Mouse (Mus musculus) liver, embryonic 13.5 days (tissue): ENCODE results near the gene Fam24a. TPM values are rescaled to one million over a fixed set of nuclear protein-coding genes. Genes with fewer than 3 reads are reported as not detected.

Experiments used
- ATAC-seq: fragments of 200-750 bp; cut with Nextera tagmentation; 2 replicates; pipeline ENCODE4 v1.8.0; 2017; ENCODE audit warnings: low read depth, mild to moderate bottlenecking, moderate number of reproducible peaks, moderate library complexity
- DNase-seq: peaks from one replicate; pipeline ENCODE4 v3.0.0; 2022
- H3K27ac ChIP-seq: fragments of 300-500 bp; sonication (generic); 2 replicates; pipeline ENCODE4 v1.5.1; 2015; ENCODE audit warnings: moderate library complexity, mild to moderate bottlenecking, inconsistent platforms
- H3K27me3 ChIP-seq: fragments of 300-500 bp; sonication (generic); 2 replicates; pipeline ENCODE4 v1.6.1; 2015; ENCODE audit warnings: mild to moderate bottlenecking, inconsistent platforms
- H3K36me3 ChIP-seq: fragments of 300-500 bp; sonication (generic); 2 replicates; pipeline ENCODE4 v1.6.1; 2015; ENCODE audit warnings: mild to moderate bottlenecking, inconsistent platforms
- H3K4me1 ChIP-seq: fragments of 300-500 bp; sonication (generic); replicated peaks from 2 replicates; pipeline ENCODE4 v1.6.1; 2015; ENCODE audit warnings: inconsistent platforms
- H3K4me2 ChIP-seq: fragments of 300-500 bp; sonication (generic); 2 replicates; pipeline ENCODE4 v1.6.1; 2015; ENCODE audit warnings: inconsistent platforms, mild to moderate bottlenecking, moderate library complexity
- H3K4me3 ChIP-seq: fragments of 300-500 bp; sonication (generic); replicated peaks from 2 replicates; pipeline ENCODE4 v1.5.1; 2015; ENCODE audit warnings: mild to moderate bottlenecking, inconsistent platforms
- H3K9ac ChIP-seq: fragments of 300-500 bp; sonication (generic); 2 replicates; pipeline ENCODE4 v1.6.1; 2015; ENCODE audit warnings: mild to moderate bottlenecking, inconsistent platforms
- H3K9me3 ChIP-seq: fragments of 300-500 bp; sonication (generic); replicated peaks from 2 replicates; pipeline ENCODE4 v1.6.1; 2016; ENCODE audit warnings: inconsistent platforms
- WGBS: fragments of 180-500 bp; shearing (Covaris S2); methylation state at CpG from one replicate; pipeline ENCODE4 v1.1.7; 2015; ENCODE audit not compliant: insufficient replicate concordance; 5-methylcytosine and 5-hydroxymethylcytosine counted together
- polyA plus RNA-seq: library from polyadenylated mRNA; unstranded; fragments of >200 nt; fragmentation: Nextera tagmentation; extraction: Ambion mirVana; gene quantifications from 2 replicates; pipeline ENCODE4 v1.2.1, GENCODE M21; 2015

The Fam24a gene
- polyA plus RNA-seq, 1 experiment from 2014 or later = not detected

GRCm38 (mm10) chr7:131345856-131346541, 12.3 kb downstream of the Fam24a start:
- H3K36me3 ChIP-seq = peaks cover 78% of the 10 kb centered on the region
- ATAC-seq (no peak), DNase-seq (no peak)
- no peaks in the 10 kb centered on the region for H3K9me3 ChIP-seq
- H3K4me3 ChIP-seq = no peak overlapping the region
- 82% methylated on average over 7 of the region's 7 CpGs for WGBS
- no peak overlapping the region for H3K4me2 ChIP-seq
- H3K9ac ChIP-seq = no peak overlapping the region
- H3K4me1 ChIP-seq = no peaks in the 10 kb centered on the region
- H3K27ac ChIP-seq = no peak overlapping the region
- no peaks in the 10 kb centered on the region for H3K27me3 ChIP-seq

- H3K4me3 ChIP-seq = no peak overlapping the region
- H3K9me3 ChIP-seq = no peaks in the 10 kb centered on the region
- H3K27me3 ChIP-seq = no peaks in the 10 kb centered on the region
- no peak overlapping the region for H3K9ac ChIP-seq
- no peak overlapping the region for H3K27ac ChIP-seq
- peaks cover 62% of the 10 kb centered on the region for H3K36me3 ChIP-seq
- ATAC-seq (no peak), DNase-seq (no peak)
- peaks cover 3% of the 10 kb centered on the region for H3K4me1 ChIP-seq
- no peak overlapping the region for H3K4me2 ChIP-seq
- 90% methylated on average over 13 of the region's 13 CpGs for WGBS
Observed at GRCm38 (mm10) chr7:131356105-131356504, 22.4 kb downstream of the Fam24a start.

- H3K4me1 ChIP-seq = peaks cover 24% of the 10 kb centered on the region
- WGBS = under 1% methylated on average over 34 of the region's 35 CpGs
- H3K4me2 ChIP-seq = peak overlapping the region; percentile 96
- H3K27ac ChIP-seq = peak overlapping the region; percentile 92
- peak overlapping the region; percentile 97 for H3K9ac ChIP-seq
- 0 out of 2 replicates have a peak, but pooled peaks cover 4% of the 10 kb centered on the region for H3K27me3 ChIP-seq
- H3K9me3 ChIP-seq = no peaks in the 10 kb centered on the region
- DNase-seq = no peak
- peak overlapping the region; percentile 93 for H3K4me3 ChIP-seq
- peaks cover 27% of the 10 kb centered on the region for H3K36me3 ChIP-seq
- ATAC-seq = peak; percentile 62
Observed at GRCm38 (mm10) chr7:131362269-131362614, 28.6 kb downstream of the Fam24a start.

- H3K27ac ChIP-seq = peak within 1 kb of the TSS; percentile 92
- WGBS = under 1% methylated on average over 55 of the region's 55 CpGs
- peaks cover 23% of the 10 kb centered on the region for H3K36me3 ChIP-seq
- peak; percentile 94 for ATAC-seq
- H3K4me1 ChIP-seq = peaks cover 24% of the 10 kb centered on the region
- H3K9ac ChIP-seq = peak within 1 kb of the TSS; percentile 97
- H3K27me3 ChIP-seq = 0 out of 2 replicates have a peak, but pooled peaks cover 5% of the 10 kb centered on the region
- H3K4me2 ChIP-seq = peak within 1 kb of the TSS; percentile 96
- H3K4me3 ChIP-seq = peak within 1 kb of the TSS; percentile 93
- H3K9me3 ChIP-seq = no peaks in the 10 kb centered on the region
- peak; percentile 82 for DNase-seq
Observed at GRCm38 (mm10) chr7:131362615-131363300, 29.1 kb downstream of the Fam24a start, which contains the start of gene 2310057M21Rik. Gene 2310057M21Rik (minus strand): TSS chr7:131362759.

DNA sequence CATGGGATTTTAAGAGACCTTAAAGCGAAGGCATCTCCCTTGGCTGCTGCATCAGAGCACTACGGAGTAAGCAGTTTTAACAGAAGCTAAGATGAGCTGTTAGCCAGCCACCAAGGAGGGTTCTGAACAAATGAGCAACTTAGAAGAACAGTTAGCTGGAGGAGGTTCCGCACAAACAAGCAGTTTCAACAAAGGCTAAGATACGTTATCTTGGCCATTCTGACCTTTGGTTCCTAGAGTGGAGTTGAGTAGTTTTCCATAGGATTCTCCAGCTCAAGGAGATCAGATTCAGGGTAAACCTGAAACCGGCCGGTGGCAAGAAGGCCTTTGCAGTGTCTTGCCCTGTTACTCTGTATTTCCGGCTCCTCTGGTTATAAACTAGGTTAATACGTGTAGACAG, 30.5 kb downstream of the Fam24a start:
- no peaks in the 10 kb centered on the region for H3K9me3 ChIP-seq
- peaks cover 24% of the 10 kb centered on the region for H3K4me1 ChIP-seq
- no peak overlapping the region for H3K4me3 ChIP-seq
- 0 out of 2 replicates have a peak, but pooled peaks cover 5% of the 10 kb centered on the region for H3K27me3 ChIP-seq
- H3K36me3 ChIP-seq = peaks cover 9% of the 10 kb centered on the region
- H3K9ac ChIP-seq = no peak overlapping the region
- ATAC-seq (no peak), DNase-seq (no peak)
- no peak overlapping the region for H3K4me2 ChIP-seq
- H3K27ac ChIP-seq = 0 out of 2 replicates have a peak overlapping the region, but pooled peaks have one; percentile 39
- 87% methylated on average over 8 of the region's 8 CpGs for WGBS

- Histone ChIP-seq H3K36me3 (peaks cover 6% of the 10 kb centered on the region), H3K4me1 (peaks cover 24% of the 10 kb centered on the region), H3K27me3 (0 out of 2 replicates have a peak, but pooled peaks cover 5% of the 10 kb centered on the region), H3K4me2 (peak within 1 kb of the TSS; percentile 88), H3K9ac (peak within 1 kb of the TSS; percentile 89), H3K27ac (peak within 1 kb of the TSS; percentile 94), H3K9me3 (no peaks in the 10 kb centered on the region), H3K4me3 (peak within 1 kb of the TSS; percentile 79)
- DNase-seq (peak; percentile 85), ATAC-seq (peak; percentile 96)
- 2% methylated on average over 47 of the region's 47 CpGs for WGBS
Observed at GRCm38 (mm10) chr7:131370648-131371469, 37.2 kb downstream of the Fam24a start, which contains the start of gene Pstk. Gene Pstk (plus strand): TSS chr7:131371141.

GRCm38 (mm10) chr7:131371470-131371860, 37.8 kb downstream of the Fam24a start:
- H3K36me3 ChIP-seq = peaks cover 6% of the 10 kb centered on the region
- peak overlapping the region; percentile 94 for H3K27ac ChIP-seq
- H3K27me3 ChIP-seq = 0 out of 2 replicates have a peak, but pooled peaks cover 5% of the 10 kb centered on the region
- ATAC-seq (peak; percentile 63), DNase-seq (no peak)
- peak overlapping the region; percentile 89 for H3K9ac ChIP-seq
- 5% methylated on average over 9 of the region's 9 CpGs for WGBS
- H3K4me2 ChIP-seq = peak overlapping the region; percentile 88
- H3K4me1 ChIP-seq = peaks cover 24% of the 10 kb centered on the region
- H3K9me3 ChIP-seq = no peaks in the 10 kb centered on the region
- peak overlapping the region; percentile 79 for H3K4me3 ChIP-seq

GRCm38 (mm10) chr7:131371880-131372651, 38.4 kb downstream of the Fam24a start:
- H3K27ac ChIP-seq = peak overlapping the region; percentile 94
- 0 out of 2 replicates have a peak, but pooled peaks cover 3% of the 10 kb centered on the region for H3K27me3 ChIP-seq
- peak overlapping the region; percentile 88 for H3K4me2 ChIP-seq
- H3K9me3 ChIP-seq = no peaks in the 10 kb centered on the region
- H3K4me3 ChIP-seq = peak overlapping the region; percentile 79
- H3K9ac ChIP-seq = peak overlapping the region; percentile 89
- H3K36me3 ChIP-seq = peaks cover 6% of the 10 kb centered on the region
- ATAC-seq = no peak
- peaks cover 24% of the 10 kb centered on the region for H3K4me1 ChIP-seq
- peak; percentile 15 for DNase-seq
- 34% methylated on average over 9 of the region's 9 CpGs for WGBS
